In the genomic region with DNA sequence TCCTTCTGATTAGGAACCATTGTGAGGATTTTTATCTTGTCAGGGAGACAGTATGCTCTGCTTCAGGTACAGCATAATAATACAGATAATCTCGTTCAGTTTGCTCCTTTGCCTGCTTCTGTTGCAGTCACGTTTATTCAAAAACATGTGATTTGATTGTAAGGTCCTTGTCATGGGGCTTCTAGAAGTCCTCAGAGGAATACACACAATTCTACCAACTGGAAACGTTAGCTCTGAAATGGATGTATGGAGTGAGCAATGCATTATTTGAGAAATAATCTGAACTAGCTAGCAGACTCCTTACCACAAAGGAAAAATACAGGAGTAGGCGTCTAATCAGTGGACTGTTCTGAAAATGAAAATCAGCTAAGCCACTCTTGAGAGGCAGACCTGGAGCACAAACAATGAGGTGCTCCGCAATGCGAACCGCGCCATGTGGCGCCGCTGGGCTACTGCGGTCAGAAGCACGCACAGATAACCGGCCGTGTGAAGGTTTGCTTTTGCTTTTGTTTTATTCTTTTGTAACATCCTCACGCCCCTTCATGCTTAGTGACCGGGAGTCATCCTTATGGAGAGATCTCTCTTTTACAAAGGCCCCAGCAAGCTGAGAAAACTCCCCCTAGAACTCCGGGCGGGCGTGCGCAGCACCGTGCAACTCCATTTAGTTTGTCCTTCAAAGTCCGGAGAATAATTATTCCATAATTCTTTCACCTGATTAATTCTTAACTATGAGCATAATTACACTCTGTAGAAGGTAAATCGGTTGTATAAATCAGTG, we compare ENCODE assay signal across 8 mouse cellular contexts.
DNase-seq lines count a peak whose midpoint lies in the region; ATAC-seq lines count a peak whose summit lies in the region.

No protein-coding gene starts in this region.

- ATAC-seq in midbrain, embryonic 16.5 days: peak; percentile 92

- DNase-seq in layer of hippocampus, adult 11-12 months (ENCODE audit: low spot score): peak; percentile 6
- no peak for DNase-seq in layer of hippocampus, adult 9-10 months (ENCODE audit: low spot score)
- DNase-seq in cerebellum, postnatal 10 days: peak; percentile 75 to 76
- peak; percentile 4 to 10 for DNase-seq in frontal cortex, postnatal 25 days (ENCODE audit: low spot score in 2 of 2)
- DNase-seq in left cerebral cortex, adult 18-20 months (ENCODE audit: low spot score in 2 of 2): peak; percentile 36 to 49
- DNase-seq in urinary bladder, postnatal 4 days (ENCODE audit: low spot score in 2 of 2): no peak
- no peak for DNase-seq in T-cell, adult 2 months (ENCODE audit: low spot score)

- 2% methylated on average over 23 of the region's 23 CpGs for WGBS in midbrain, embryonic 16.5 days

- no peaks in the 10 kb centered on the region for H3K9me3 ChIP-seq in midbrain, embryonic 16.5 days (replicated peaks; ENCODE audit: control insufficient read depth, low read length, poor library complexity, severe bottlenecking)

- no peaks in the 10 kb centered on the region for H3K27me3 ChIP-seq in midbrain, embryonic 16.5 days (ENCODE audit: control insufficient read depth, insufficient read depth, low read depth, low read length)

- H3K9ac ChIP-seq in midbrain, embryonic 16.5 days (ENCODE audit: low read depth, low read length): peak overlapping the region; percentile 84

- peaks cover 5% of the 10 kb centered on the region; the same call in 1 of the 2 replicates for H3K4me1 ChIP-seq in midbrain, embryonic 16.5 days (ENCODE audit: control insufficient read depth, insufficient read depth, low read length)

- peak overlapping the region; percentile 76 for H3K4me2 ChIP-seq in midbrain, embryonic 16.5 days (ENCODE audit: low read length)

- H3K36me3 ChIP-seq in midbrain, embryonic 16.5 days (ENCODE audit: control insufficient read depth, insufficient read depth, low read length): no peaks in the 10 kb centered on the region

- H3K4me3 ChIP-seq in midbrain, embryonic 16.5 days (ENCODE audit: low read depth, low read length): peak overlapping the region; percentile 56

- H3K27ac ChIP-seq in midbrain, embryonic 16.5 days (ENCODE audit: low read length): peak overlapping the region; percentile 92

Comparison
In these comparisons a context has a peak if more than half of its experiments do, and no peak if none do; other contexts are left out.
1. DNase-seq: peak in layer of hippocampus, adult 11-12 months (single experiment), cerebellum, postnatal 10 days (2 of 2), frontal cortex, postnatal 25 days (2 of 2) and left cerebral cortex, adult 18-20 months (2 of 2); none in layer of hippocampus, adult 9-10 months (single experiment), urinary bladder, postnatal 4 days (0 of 2) and T-cell, adult 2 months (single experiment).